ENCODE assay signal across 9 mouse cellular contexts in the genomic region with DNA sequence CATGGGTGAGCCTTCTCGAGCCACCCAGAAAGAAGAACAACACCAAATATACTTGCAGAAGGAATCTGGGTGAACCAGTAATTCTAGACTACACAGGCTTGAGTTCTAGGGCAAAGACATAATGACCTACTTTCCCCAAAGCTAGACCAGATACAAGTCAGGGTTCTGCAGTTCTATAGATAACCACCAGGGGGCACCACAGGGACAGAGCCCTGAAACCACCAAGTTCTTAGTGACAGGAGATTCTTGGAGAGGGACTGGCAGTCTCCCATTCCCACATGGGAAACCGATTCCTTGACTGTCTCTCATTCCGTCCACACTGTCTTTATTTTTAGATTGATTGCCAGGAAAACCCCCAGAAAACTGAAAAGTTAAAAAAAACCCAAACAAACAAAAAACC. TPM values are rescaled to one million over a fixed set of nuclear protein-coding genes. Genes with fewer than 3 reads are reported as not detected.
A peak's percentile ranks its signal among the peaks of the same experiment; 100 is the strongest.
DNase-seq lines count a peak whose midpoint lies in the region; ATAC-seq lines count a peak whose summit lies in the region.
"Had no signal": no experiment of that assay in that cellular context is flagged by ENCODE, and none has a peak within 500 bp of the region (broad histone marks: within the 10 kb centered on the region; RNA-seq: fewer than 3 reads in every experiment).

No protein-coding gene starts in this region.

- no peaks in the 10 kb centered on the region for H3K27me3 ChIP-seq in hindbrain, embryonic 10.5 days (ENCODE audit: insufficient read depth, poor library complexity, severe bottlenecking)
- H3K27me3 ChIP-seq in hindbrain, embryonic 13.5 days = no peaks in the 10 kb centered on the region
- H3K27me3 ChIP-seq: neural tube, embryonic 13.5 days had no signal

- peak; percentile 83 for DNase-seq in hindbrain, embryonic 10.5 days (ENCODE audit: low spot score)
- peak; percentile 95 for DNase-seq in brain, adult 2 months (ENCODE audit: low read depth, low spot score)
- DNase-seq in heart, postnatal 4 days = peak; percentile 92
- DNase-seq in left cerebral cortex, adult 18-20 months (ENCODE audit: low spot score in 2 of 2) = peak; percentile 89 to 91
- peak; percentile 47 to 63 for DNase-seq in monocyte, adult 2 months (ENCODE audit: low read depth in 1 of 2, low spot score in 2 of 2)
- DNase-seq in spleen, postnatal 4 days (ENCODE audit: low spot score in 2 of 2) = peak; percentile 78 to 93

- H3K36me3 ChIP-seq in hindbrain, embryonic 10.5 days = no peaks in the 10 kb centered on the region
- peaks cover 27% of the 10 kb centered on the region for H3K36me3 ChIP-seq in hindbrain, embryonic 13.5 days

- H3K4me1 ChIP-seq in hindbrain, embryonic 10.5 days (replicated peaks) = peaks cover 5% of the 10 kb centered on the region
- no peaks in the 10 kb centered on the region; the same call in 1 of the 2 replicates for H3K4me1 ChIP-seq in hindbrain, embryonic 13.5 days (replicated peaks)
- H3K4me1 ChIP-seq: neural tube, embryonic 13.5 days had no signal

- H3K9me3 ChIP-seq in hindbrain, embryonic 10.5 days = no peaks in the 10 kb centered on the region
- H3K9me3 ChIP-seq in hindbrain, embryonic 13.5 days = no peaks in the 10 kb centered on the region
- H3K9me3 ChIP-seq: neural tube, embryonic 13.5 days had no signal

- no peak overlapping the region for H3K4me2 ChIP-seq in hindbrain, embryonic 13.5 days
- H3K4me2 ChIP-seq: neural tube, embryonic 13.5 days had no signal

- no peak overlapping the region for H3K9ac ChIP-seq in hindbrain, embryonic 13.5 days
- H3K9ac ChIP-seq: neural tube, embryonic 13.5 days had no signal

- ATAC-seq in hindbrain, embryonic 13.5 days (ENCODE audit: low FRiP score) = no peak; the same call in 1 of the 2 replicates
- ATAC-seq in erythroid progenitor cell, adult 5-6 weeks (replicated peaks; ENCODE audit: low FRiP score, poor library complexity, severe bottlenecking) = peak; percentile 64

- 21% methylated on average over 3 of the region's 3 CpGs for WGBS in hindbrain, embryonic 10.5 days
- 13% methylated on average over 3 of the region's 3 CpGs for WGBS in hindbrain, embryonic 13.5 days

- no peak overlapping the region for H3K4me3 ChIP-seq in hindbrain, embryonic 10.5 days
- no peak overlapping the region for H3K4me3 ChIP-seq in hindbrain, embryonic 13.5 days
- H3K4me3 ChIP-seq: neural tube, embryonic 13.5 days had no signal

- 0 out of 2 replicates have a peak overlapping the region, but pooled peaks have one; percentile 23 for H3K27ac ChIP-seq in hindbrain, embryonic 10.5 days
- no peak overlapping the region for H3K27ac ChIP-seq in hindbrain, embryonic 13.5 days
- H3K27ac ChIP-seq: neural tube, embryonic 13.5 days had no signal

RNA-seq across cellular contexts. Expression of a gene that starts 40.2 kb away (rescaled TPM):
- 0.09 and 0.13 TPM in 2 replicates for polyA plus RNA-seq in hindbrain, embryonic 10.5 days (2016; fragmentation: Nextera tagmentation; extraction: Ambion mirVana)
- 0.14 and 0.19 TPM in 2 replicates for polyA plus RNA-seq in hindbrain, embryonic 13.5 days (2015; fragmentation: Nextera tagmentation; extraction: Ambion mirVana)
- not detected in 2 replicates for total RNA-seq in erythroid progenitor cell, adult 5-6 weeks (2015; ENCODE audit: low replicate concordance)
- total RNA-seq in erythroid progenitor cell, adult 5-6 weeks (2017; ENCODE audit: low replicate concordance) = 0.26 TPM in 1 of 2 replicates, not detected in the other
- under 1 TPM; 0.10 to 0.16 TPM for total RNA-seq in heart, postnatal 4 days (2021)
- not detected for total RNA-seq in left cerebral cortex, adult 18-20 months (2021)
